Mouse (Mus musculus) erythroblast, embryonic 14.5 days (primary cell): Measurements from ENCODE around the gene Gm11084. TPM values are rescaled to one million over a fixed set of nuclear protein-coding genes. Genes with fewer than 3 reads are reported as not detected.
A peak's percentile ranks its signal among the peaks of the same experiment; 100 is the strongest.
"Not testable (repeated sequence)": the region's sequence is repeated elsewhere in the genome, so short reads cannot be mapped to it uniquely, and the experiment has no call there.

Experiments used
- H3K27me3 ChIP-seq: 2 replicates; pipeline ENCODE4 v1.6.1; 2012; ENCODE audit warnings: inconsistent platforms; ENCODE audit not compliant: control insufficient read depth
- H3K36me3 ChIP-seq: 2 replicates; pipeline ENCODE4 v1.6.1; 2012; ENCODE audit warnings: mild to moderate bottlenecking, inconsistent platforms; ENCODE audit not compliant: control insufficient read depth
- H3K4me1 ChIP-seq: 2 replicates; pipeline ENCODE4 v1.6.1; 2012; ENCODE audit warnings: inconsistent platforms; ENCODE audit not compliant: control insufficient read depth
- H3K4me3 ChIP-seq: replicated peaks from 2 replicates; pipeline ENCODE3; 2012; ENCODE audit warnings: moderate library complexity, mild to moderate bottlenecking, inconsistent platforms
- H3K9me3 ChIP-seq: 2 replicates; pipeline ENCODE4 v1.6.1; 2012; ENCODE audit warnings: low read length, inconsistent platforms, mixed read lengths; ENCODE audit not compliant: control insufficient read depth
- GATA1 ChIP-seq: IDR thresholded peaks from 2 replicates; pipeline ENCODE4 v1.6.1; 2012; ENCODE audit warnings: low read length, inconsistent platforms, mixed read lengths
- TAL1 ChIP-seq: IDR thresholded peaks from 3 replicates; pipeline ENCODE4 v1.6.1; 2012; ENCODE audit warnings: low read length, inconsistent platforms, mixed read lengths
- polyA plus RNA-seq: library from polyadenylated mRNA; stranded (reverse); fragments of >175 nt; gene quantifications from 2 replicates; pipeline ENCODE4 v1.2.3, GENCODE M21; 2012

Gm11084 gene
- not detected in 2 replicates for polyA plus RNA-seq

DNA sequence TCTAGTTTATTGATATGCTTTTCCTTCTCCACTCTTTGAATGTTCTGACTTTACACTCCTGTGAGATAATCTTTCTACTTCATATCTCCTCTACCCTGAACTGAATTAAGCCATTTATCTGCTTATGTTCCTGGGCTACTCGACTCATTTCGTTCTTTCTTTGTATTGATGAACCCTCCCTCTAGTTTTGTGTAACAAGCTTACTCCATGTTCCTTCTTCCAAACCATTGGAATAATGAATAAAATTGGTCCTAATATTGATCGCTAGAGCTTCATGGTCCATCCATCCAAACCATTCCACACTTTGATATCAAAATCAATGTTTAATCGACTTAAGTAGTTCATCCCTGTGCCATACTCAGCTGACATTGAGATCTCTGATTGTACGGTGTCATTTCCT, at the start of gene Gm11084:
Gm11084 (minus strand) TSS at position 101 of the 400 bp plus-strand sequence.
- H3K9me3 ChIP-seq, result peaks cover 6% of the 10 kb centered on the region
- H3K4me3 ChIP-seq, result no peak within 1 kb of the TSS
- H3K4me1 ChIP-seq, result peaks cover 14% of the 10 kb centered on the region
- H3K27me3 ChIP-seq, result no peaks in the 10 kb centered on the region; the same call in 1 of the 2 replicates
- no peaks in the 10 kb centered on the region; the same call in none of the 2 replicates for H3K36me3 ChIP-seq
- TF ChIP-seq GATA1 (no peak), TAL1 (no peak)

DNA sequence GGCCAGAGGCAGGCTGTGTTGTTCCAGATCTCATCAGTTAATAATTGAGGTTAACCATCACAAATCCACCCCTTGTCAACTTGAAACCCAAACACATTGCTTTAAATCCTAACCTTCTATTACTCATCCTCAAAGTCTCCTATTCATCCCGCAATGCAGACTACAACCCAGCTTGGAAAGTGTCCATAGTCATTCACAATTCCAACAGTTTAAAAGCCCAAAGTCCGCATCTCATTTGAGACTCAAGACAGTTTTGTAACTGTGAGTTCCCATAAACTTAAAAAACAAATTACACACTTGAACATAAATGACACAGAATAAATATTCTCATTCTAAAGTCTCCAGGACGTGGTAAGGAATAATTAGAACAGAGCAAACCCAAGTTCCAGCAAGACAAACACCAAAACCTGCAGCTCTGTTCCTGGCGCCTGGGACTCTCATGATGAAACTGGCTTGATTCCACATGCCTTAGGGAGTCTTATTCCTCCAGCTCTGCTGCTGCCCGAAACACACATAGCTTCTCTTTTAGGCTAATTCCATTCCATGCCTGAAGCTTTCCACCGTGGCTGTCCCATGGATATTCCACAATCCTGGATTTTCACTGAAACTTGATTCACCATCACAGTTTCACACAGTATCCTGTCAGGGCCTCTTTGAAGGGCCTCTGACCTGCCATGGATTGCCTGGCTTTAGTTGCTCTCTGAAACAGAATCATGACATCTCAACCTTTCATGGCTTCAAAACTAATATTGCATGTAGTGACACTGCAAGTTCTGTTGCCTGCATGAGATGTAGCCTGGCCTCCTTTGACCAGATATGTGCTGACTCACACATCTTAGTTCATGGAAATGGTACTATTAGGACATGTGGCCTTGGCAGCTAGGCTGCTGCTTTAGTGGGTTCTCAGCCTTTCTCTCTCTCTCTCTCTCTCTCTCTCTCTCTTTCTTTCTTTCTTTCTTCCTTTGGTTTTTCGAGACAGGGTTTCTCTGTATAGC, 44.8 kb upstream of the Gm11084 start:
- H3K27me3 ChIP-seq, result peaks cover 3% of the 10 kb centered on the region
- TF ChIP-seq TAL1 (no peak), GATA1 (no peak)
- peaks cover 2% of the 10 kb centered on the region for H3K9me3 ChIP-seq
- H3K36me3 ChIP-seq, result no peaks in the 10 kb centered on the region
- H3K4me1 ChIP-seq, result peaks cover 27% of the 10 kb centered on the region
- no peak overlapping the region for H3K4me3 ChIP-seq

DNA sequence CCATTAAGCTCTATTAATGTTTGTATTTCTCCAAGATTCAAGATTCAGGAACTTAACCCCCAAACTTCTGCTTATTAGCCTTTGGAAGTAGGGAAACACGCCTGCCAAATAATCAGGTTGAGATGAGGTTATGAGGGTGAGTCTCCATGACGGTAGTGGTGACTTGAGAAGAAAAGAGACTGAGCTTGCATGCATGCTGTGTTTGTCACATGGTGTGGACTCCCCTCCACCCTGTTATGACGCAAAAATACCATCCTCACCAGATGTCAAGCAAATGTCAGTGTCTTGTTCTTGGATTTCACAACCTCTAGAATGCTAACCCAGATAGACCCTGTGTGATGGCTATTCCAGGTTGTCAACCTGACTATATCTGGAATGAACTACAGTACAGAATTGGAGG, 43.3 kb upstream of the Gm11084 start:
- H3K4me3 ChIP-seq, result no peak overlapping the region
- H3K4me1 ChIP-seq, result peaks cover 34% of the 10 kb centered on the region
- H3K36me3 ChIP-seq, result no peaks in the 10 kb centered on the region
- peaks cover 3% of the 10 kb centered on the region for H3K27me3 ChIP-seq
- TF ChIP-seq GATA1 (no peak), TAL1 (no peak)
- peaks cover 2% of the 10 kb centered on the region for H3K9me3 ChIP-seq

DNA sequence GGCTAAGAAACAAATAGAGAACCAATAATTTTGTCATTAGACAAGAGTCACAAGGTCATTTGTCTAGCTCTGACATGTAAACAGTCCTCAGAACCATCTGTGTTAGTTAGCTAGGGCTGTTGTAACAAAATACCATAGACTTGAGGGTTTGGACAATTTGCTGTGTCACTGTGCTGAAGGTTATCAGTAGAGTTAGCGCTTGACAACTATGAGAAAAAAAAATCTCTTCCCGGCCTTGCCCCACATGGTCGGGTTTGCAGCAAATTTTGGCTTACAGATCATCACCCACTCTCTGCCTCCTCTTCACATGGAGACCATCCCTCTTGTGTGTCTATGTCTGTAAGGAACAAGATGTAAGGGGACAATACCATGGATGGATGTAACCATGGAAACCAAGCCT, 41.5 kb upstream of the Gm11084 start:
- H3K4me3 ChIP-seq, result no peak overlapping the region
- TF ChIP-seq GATA1 (no peak), TAL1 (no peak)
- peaks cover 50% of the 10 kb centered on the region for H3K4me1 ChIP-seq
- no peaks in the 10 kb centered on the region for H3K36me3 ChIP-seq
- H3K9me3 ChIP-seq, result peaks cover 2% of the 10 kb centered on the region
- no peaks in the 10 kb centered on the region; the same call in 1 of the 2 replicates for H3K27me3 ChIP-seq

DNA sequence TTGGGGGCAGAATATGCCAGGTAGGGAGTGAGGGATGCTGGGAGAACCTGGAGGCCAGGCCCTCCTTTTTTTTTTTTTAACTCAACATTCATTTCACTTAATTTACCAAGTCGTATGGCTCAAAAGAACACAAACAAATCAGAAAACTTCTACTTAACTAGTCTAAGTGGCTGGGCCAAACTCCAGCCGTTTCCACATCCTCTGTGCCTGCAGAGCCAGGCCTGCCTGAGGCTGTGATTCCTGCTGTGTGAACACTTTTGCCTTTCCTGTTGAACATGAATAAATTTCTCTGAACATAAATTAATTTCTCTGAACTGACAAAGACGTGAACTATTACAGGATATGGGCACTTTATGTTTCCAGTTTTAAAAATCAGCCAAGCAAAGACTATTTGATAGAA, 40.6 kb upstream of the Gm11084 start:
- Histone ChIP-seq H3K4me1 (peaks cover 59% of the 10 kb centered on the region), H3K4me3 (no peak overlapping the region), H3K27me3 (no peaks in the 10 kb centered on the region; the same call in 1 of the 2 replicates), H3K9me3 (peaks cover 2% of the 10 kb centered on the region), H3K36me3 (no peaks in the 10 kb centered on the region)
- TF ChIP-seq GATA1, result no peak
- TF ChIP-seq TAL1, result no peak

DNA sequence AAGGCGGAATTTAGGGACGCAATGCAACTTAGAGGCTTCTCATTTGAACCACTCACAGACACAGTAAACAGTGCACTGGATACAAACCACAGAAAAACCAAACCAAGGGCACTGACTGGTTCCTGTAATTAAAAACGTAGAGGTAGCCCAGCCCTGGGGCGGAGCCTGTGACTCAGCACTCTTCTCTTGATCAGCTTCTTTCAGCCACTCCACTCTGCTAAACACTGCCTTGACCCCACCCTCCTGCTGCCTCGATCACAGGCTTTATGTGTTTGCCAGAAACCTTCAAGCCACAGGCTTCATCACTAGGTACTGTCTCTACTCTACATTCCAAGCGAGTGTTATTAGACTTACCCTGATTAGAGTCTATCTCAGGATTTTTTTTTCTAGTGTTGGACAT, 37.3 kb upstream of the Gm11084 start:
- no peaks in the 10 kb centered on the region for H3K36me3 ChIP-seq
- H3K9me3 ChIP-seq, result no peaks in the 10 kb centered on the region
- peak overlapping the region; percentile 48 for H3K4me3 ChIP-seq
- peaks cover 4% of the 10 kb centered on the region for H3K27me3 ChIP-seq
- TF ChIP-seq TAL1 (no peak), GATA1 (no peak)
- peaks cover 79% of the 10 kb centered on the region for H3K4me1 ChIP-seq

DNA sequence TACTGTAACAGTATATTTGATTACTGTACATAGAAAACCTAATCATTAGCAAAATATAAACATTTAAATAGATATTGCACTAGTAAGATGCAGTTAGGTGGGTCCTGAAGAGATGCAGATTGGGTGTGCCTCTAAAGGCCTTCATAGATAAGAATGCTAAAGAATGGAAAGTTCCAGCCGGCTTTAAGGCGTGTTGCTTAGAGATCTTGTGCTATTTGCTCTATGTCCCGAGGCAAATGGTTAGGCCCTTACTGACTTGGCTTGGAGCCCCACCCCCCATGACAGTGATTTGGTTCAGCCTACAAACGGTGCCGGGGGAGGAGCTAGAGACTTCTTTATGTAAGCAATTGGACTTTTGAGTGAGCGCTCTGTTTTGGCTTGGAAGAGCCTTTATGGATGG, 34.5 kb upstream of the Gm11084 start:
- H3K4me1 ChIP-seq, result peaks cover 63% of the 10 kb centered on the region

DNA sequence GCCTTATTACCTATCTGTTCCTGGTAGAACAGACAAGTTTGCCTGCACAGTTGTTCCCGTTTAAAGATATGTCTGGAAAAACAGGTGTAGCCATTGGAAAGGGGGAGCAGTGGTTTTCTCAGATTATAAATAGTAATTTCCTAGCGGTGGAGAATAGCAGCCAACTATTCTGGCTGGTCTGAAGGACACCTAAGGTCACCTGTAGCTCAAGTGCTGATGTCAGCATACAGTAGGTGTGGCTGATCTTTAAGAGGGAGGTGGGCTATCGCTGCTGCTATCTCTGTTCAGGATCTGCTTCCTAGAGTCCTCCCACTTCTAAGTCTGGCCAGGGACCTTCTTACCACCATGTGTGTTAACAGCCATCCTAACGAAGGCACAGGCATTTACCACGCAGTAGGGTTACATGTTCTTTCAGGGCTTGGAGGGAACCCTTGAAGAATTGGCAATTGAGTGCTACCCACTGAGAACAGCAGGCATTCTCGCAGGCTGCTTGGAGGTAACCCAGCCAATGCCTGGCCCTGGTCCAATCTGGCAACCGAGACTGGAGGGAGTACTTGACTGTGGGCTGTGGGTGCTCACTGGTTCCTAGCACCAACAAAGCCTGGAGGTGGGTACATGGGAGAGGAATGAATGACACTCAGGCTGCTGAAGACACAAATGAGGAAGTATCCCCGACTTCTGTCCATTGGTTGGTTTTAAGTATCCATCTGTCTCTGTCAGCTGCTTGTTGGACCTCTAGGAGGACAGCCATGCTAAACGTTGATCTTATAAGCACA, 33.0 kb upstream of the Gm11084 start:
- Histone ChIP-seq H3K4me1 (peaks cover 53% of the 10 kb centered on the region), H3K4me3 (no peak overlapping the region)
- TF ChIP-seq GATA1, result no peak
- TF ChIP-seq TAL1, result no peak

More for the DNA sequence above, 34.5 kb upstream of the Gm11084 start:
- peaks cover 10% of the 10 kb centered on the region for H3K27me3 ChIP-seq
- TF ChIP-seq TAL1, result no peak
- no peak for TF ChIP-seq GATA1
- H3K36me3 ChIP-seq, result no peaks in the 10 kb centered on the region
- no peak overlapping the region for H3K4me3 ChIP-seq
- H3K9me3 ChIP-seq, result no peaks in the 10 kb centered on the region

DNA sequence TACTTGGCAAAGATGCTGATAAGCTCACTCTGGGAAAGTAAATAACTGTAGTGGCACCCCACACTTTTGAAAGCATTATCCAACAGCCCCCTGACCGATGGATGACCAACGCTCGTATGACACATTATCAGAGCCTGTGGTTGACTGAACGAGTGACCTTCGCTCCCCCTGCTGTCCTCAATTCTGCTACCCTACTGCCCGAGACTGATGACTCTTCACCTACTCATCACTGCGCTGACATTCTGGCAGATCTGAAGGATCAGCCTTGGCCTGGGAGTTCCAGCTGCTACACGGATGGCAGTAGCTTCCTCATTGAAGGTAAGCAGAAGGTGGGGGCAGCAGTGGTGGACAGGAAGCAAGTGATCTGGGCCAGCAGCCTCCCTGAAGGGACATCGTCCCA, 27.5 kb upstream of the Gm11084 start:
- not testable (repeated sequence) for H3K36me3 ChIP-seq, H3K4me1 ChIP-seq, H3K27me3 ChIP-seq, H3K4me3 ChIP-seq
- peaks cover 16% of the 10 kb centered on the region for H3K9me3 ChIP-seq

More for the DNA sequence above, 33.0 kb upstream of the Gm11084 start:
- H3K27me3 ChIP-seq, result peaks cover 10% of the 10 kb centered on the region
- no peaks in the 10 kb centered on the region for H3K9me3 ChIP-seq
- no peaks in the 10 kb centered on the region for H3K36me3 ChIP-seq
